Mouse (Mus musculus) hindbrain, embryonic 12.5 days (tissue): ENCODE measurements around the gene Tnxb. TPM values are rescaled to one million over a fixed set of nuclear protein-coding genes. Genes with fewer than 3 reads are reported as not detected.

Experiments
- ATAC-seq: fragments of 200-750 bp; cut with Nextera tagmentation; 2 replicates; pipeline ENCODE4 v1.8.0; 2017; ENCODE audit warnings: moderate TSS enrichment; ENCODE audit not compliant: low FRiP score
- H3K27ac ChIP-seq: fragments of 300-500 bp; sonication (generic); 2 replicates; pipeline ENCODE4 v1.5.1; 2016; ENCODE audit warnings: mild to moderate bottlenecking
- H3K27me3 ChIP-seq: fragments of 300-500 bp; sonication (generic); 2 replicates; pipeline ENCODE4 v1.6.1; 2016; ENCODE audit warnings: mild to moderate bottlenecking
- H3K36me3 ChIP-seq: fragments of 300-500 bp; sonication (generic); 2 replicates; pipeline ENCODE4 v1.6.1; 2016; ENCODE audit warnings: mild to moderate bottlenecking
- H3K4me1 ChIP-seq: fragments of 300-500 bp; sonication (generic); 2 replicates; pipeline ENCODE4 v1.6.1; 2016
- H3K4me2 ChIP-seq: fragments of 300-500 bp; sonication (generic); replicated peaks from 2 replicates; pipeline ENCODE4 v1.6.1; 2016; ENCODE audit warnings: mild to moderate bottlenecking
- H3K4me3 ChIP-seq: fragments of 300-500 bp; sonication (generic); 2 replicates; pipeline ENCODE4 v1.5.1; 2016; ENCODE audit warnings: mild to moderate bottlenecking
- H3K9ac ChIP-seq: fragments of 300-500 bp; sonication (generic); 2 replicates; pipeline ENCODE4 v1.6.1; 2016; ENCODE audit warnings: mild to moderate bottlenecking, moderate library complexity
- H3K9me3 ChIP-seq: fragments of 300-500 bp; sonication (generic); replicated peaks from 2 replicates; pipeline ENCODE4 v1.6.1; 2016; ENCODE audit warnings: mild to moderate bottlenecking
- WGBS: fragments of 180-500 bp; shearing (Covaris S2); methylation state at CpG from one replicate; pipeline ENCODE4 v1.1.7; 2016; 5-methylcytosine and 5-hydroxymethylcytosine counted together
- polyA plus RNA-seq: library from polyadenylated mRNA; unstranded; fragments of >200 nt; fragmentation: Nextera tagmentation; extraction: Ambion mirVana; gene quantifications from 2 replicates; pipeline ENCODE4 v1.2.1, GENCODE M21; 2016

Tnxb gene
- polyA plus RNA-seq, 1 experiment from 2014 or later: 0.05 TPM

DNA sequence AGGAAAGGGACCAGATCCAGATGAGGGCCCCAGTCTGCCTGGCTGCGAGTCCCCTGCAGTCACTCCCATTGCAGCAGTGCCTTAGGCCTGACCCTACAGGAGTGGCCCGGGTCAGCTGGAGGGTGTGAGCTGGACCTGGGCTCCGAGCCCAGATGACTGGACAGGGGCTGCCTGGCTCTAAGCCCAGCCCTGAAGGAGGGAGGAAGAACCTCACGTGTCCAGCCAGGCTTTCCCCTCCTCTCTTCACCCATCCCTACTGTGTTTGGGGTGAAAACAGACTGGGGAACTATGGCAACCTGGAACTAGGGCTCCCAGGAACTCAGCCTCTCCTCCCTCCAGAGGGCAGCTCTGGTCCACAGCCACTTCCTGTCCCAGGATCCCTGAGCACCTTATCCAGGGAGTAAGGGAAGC is 14.7 kb upstream of the Tnxb start:
- WGBS: 60% methylated on average over 3 of the region's 4 CpGs
- Histone ChIP-seq H3K4me1 (peaks cover 7% of the 10 kb centered on the region; the same call in 1 of the 2 replicates), H3K27ac (no peak overlapping the region), H3K4me2 (no peak overlapping the region), H3K27me3 (peaks cover 15% of the 10 kb centered on the region), H3K4me3 (no peak overlapping the region), H3K9ac (no peak overlapping the region), H3K36me3 (peaks cover 44% of the 10 kb centered on the region), H3K9me3 (no peaks in the 10 kb centered on the region)
- ATAC-seq: 0 out of 2 replicates have a peak, but pooled peaks have one; percentile 20

DNA sequence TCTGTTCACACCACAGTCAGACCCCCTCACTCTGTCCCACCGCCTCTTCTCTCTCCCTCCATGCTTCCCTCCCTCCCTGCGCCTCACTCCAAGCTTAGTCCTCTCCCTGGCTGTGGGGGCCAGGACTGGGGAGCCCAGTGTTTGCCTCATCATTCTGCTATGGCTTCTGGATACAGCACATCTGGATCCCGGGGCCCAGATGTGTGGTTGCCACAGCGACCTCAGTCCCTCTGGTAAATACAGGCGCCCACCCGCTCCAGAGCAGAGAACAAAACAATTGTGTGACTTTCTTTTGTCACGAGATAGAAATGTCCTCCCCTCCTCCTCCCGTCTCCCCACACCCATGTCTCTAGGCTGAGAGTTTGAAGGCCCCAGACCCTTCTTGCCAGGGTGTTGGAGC is 13.7 kb upstream of the Tnxb start:
- 28% methylated on average over 8 of the region's 8 CpGs for WGBS
- Histone ChIP-seq H3K4me1 (peaks cover 13% of the 10 kb centered on the region), H3K4me3 (no peak overlapping the region), H3K36me3 (peaks cover 33% of the 10 kb centered on the region), H3K4me2 (no peak overlapping the region), H3K27me3 (peaks cover 24% of the 10 kb centered on the region), H3K9ac (no peak overlapping the region), H3K27ac (no peak overlapping the region), H3K9me3 (no peaks in the 10 kb centered on the region)
- ATAC-seq: no peak

DNA sequence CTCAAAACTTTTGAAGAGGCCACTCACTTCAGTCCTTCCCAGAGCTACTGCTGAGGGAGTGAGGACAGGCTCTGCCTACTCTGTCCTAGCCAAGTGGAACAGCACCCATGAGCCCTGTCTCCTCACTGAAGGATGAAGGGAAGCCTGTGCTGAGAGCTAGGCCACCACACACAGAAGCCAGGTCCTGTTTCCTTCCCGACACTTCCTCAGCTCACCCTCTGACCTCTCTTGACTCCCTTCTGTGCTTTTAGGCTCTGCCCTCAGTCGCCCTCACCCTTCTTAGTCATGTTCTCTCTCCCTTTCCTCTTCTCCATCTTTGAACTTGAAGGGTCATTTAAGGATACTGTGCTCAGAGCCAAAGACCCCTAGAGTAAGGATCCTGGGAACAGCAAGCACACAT is 13.1 kb upstream of the Tnxb start:
- 37% methylated on average over 2 of the region's 2 CpGs for WGBS
- no peak for ATAC-seq
- H3K4me3 ChIP-seq: no peak overlapping the region
- H3K27me3 ChIP-seq: peaks cover 24% of the 10 kb centered on the region
- H3K9ac ChIP-seq: no peak overlapping the region
- H3K4me1 ChIP-seq: peaks cover 13% of the 10 kb centered on the region
- H3K9me3 ChIP-seq: no peaks in the 10 kb centered on the region
- H3K36me3 ChIP-seq: peaks cover 27% of the 10 kb centered on the region
- H3K4me2 ChIP-seq: no peak overlapping the region
- H3K27ac ChIP-seq: no peak overlapping the region

DNA sequence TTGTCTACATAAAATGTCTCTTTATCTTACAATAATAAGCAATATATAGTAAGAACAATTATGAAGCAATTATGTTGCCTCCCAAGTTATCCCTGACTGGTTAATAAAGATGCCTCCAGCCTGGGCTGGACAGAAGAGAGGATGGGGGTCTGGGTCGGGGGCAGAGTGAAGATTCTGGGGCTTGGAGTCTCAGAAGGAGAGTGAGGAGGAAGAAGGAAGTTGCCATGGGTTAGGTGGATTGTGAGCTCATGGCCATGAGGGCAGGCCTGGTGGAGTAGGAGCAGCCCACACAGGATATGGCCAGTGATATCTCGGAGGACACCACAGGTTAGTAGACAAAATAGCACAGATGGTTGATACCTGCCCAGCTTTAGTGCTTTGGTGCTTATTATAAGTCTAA is 12.2 kb upstream of the Tnxb start:
- WGBS: 81% methylated on average over 2 of the region's 2 CpGs
- ATAC-seq: no peak

DNA sequence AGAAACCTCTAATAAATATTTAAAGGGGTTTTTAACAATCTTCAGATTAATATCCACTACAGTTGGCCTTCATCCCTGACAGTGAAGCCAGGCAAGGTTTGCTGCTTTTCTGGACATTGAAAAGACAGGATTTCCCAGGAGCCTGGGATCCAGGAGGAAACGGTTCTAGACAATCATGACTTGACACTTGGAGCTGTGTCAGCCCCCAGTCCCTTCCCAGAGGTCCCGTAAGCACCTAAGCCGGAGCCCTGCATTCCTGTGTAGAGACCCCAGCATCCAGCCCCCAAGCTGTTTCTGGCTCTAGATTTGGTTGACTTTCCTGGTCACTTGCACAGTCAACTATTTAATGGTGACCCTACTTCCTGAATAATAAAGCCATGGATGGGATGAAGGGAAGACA is 11.7 kb upstream of the Tnxb start:
- peaks cover 14% of the 10 kb centered on the region for H3K36me3 ChIP-seq
- H3K4me3 ChIP-seq: no peak overlapping the region
- ATAC-seq: no peak
- WGBS: 86% methylated on average over 3 of the region's 3 CpGs
- H3K27ac ChIP-seq: no peak overlapping the region
- peaks cover 13% of the 10 kb centered on the region for H3K4me1 ChIP-seq
- no peak overlapping the region for H3K4me2 ChIP-seq
- H3K9me3 ChIP-seq: no peaks in the 10 kb centered on the region
- no peak overlapping the region for H3K9ac ChIP-seq
- H3K27me3 ChIP-seq: peaks cover 35% of the 10 kb centered on the region

More for the DNA sequence above, 12.2 kb upstream of the Tnxb start:
- Histone ChIP-seq H3K9ac (no peak overlapping the region), H3K27me3 (peaks cover 32% of the 10 kb centered on the region), H3K36me3 (peaks cover 18% of the 10 kb centered on the region), H3K27ac (no peak overlapping the region), H3K4me1 (peaks cover 13% of the 10 kb centered on the region), H3K9me3 (no peaks in the 10 kb centered on the region), H3K4me3 (no peak overlapping the region), H3K4me2 (no peak overlapping the region)

DNA sequence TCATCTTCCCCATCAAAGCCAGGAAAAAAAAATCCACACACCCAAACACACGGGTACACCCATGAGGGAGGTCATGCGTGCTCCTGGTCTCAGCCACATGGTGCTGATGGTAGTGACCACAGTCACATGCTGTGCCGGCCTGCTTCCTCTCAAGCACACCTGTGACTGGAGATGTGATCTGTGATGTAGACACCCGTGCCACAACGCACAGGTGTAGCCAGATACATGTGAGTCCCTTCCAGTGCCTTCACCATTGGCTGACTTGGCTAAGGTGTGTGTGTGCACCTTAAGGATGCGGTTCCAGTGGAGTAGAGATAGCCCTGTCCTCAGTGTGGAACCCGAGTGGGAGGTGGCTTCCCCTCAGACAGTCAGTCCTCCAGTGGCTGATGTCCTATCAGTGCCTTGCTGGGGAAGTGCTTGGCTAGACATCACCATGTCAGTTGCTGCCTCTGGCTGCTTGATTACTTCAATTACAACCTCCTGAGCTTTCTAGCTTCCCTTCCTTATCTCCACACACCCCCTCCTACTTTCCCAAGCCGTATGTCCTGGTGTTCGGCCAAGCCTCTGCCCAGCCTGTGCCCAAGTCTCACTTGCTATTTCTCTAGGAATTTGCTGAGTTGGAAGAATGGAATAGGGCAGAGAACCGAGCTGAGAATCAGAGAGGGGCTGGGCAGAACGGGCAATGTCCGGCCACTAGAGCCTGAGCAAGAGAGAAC is 11.0 kb upstream of the Tnxb start:
- Histone ChIP-seq H3K36me3 (peaks cover 9% of the 10 kb centered on the region), H3K4me1 (peaks cover 13% of the 10 kb centered on the region), H3K4me2 (no peak overlapping the region), H3K27ac (no peak overlapping the region), H3K27me3 (peaks cover 38% of the 10 kb centered on the region), H3K9ac (no peak overlapping the region), H3K9me3 (no peaks in the 10 kb centered on the region), H3K4me3 (no peak overlapping the region)
- WGBS: 74% methylated on average over 12 of the region's 12 CpGs
- no peak for ATAC-seq

DNA sequence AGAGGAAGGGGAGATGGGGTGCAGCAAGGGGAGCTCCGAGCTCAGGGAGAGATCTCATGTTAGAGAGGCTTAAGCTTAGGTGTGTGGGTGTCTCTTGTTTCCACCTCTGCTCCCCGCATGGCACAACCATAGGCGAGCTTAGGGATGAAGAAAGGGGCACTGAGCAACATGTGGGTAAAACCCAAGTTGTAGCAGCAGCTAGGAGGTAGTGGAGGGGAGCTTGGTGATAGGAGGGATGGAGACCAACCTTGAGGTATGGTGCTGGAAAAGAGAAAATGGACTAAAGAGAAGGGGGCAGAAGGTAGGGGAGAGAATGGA is 10.5 kb upstream of the Tnxb start:
- Histone ChIP-seq H3K36me3 (peaks cover 4% of the 10 kb centered on the region; the same call in 1 of the 2 replicates), H3K9me3 (no peaks in the 10 kb centered on the region), H3K9ac (no peak overlapping the region), H3K4me2 (no peak overlapping the region), H3K27me3 (peaks cover 38% of the 10 kb centered on the region), H3K4me1 (peaks cover 13% of the 10 kb centered on the region), H3K27ac (no peak overlapping the region), H3K4me3 (no peak overlapping the region)
- ATAC-seq: no peak
- WGBS: 65% methylated on average over 3 of the region's 3 CpGs

DNA sequence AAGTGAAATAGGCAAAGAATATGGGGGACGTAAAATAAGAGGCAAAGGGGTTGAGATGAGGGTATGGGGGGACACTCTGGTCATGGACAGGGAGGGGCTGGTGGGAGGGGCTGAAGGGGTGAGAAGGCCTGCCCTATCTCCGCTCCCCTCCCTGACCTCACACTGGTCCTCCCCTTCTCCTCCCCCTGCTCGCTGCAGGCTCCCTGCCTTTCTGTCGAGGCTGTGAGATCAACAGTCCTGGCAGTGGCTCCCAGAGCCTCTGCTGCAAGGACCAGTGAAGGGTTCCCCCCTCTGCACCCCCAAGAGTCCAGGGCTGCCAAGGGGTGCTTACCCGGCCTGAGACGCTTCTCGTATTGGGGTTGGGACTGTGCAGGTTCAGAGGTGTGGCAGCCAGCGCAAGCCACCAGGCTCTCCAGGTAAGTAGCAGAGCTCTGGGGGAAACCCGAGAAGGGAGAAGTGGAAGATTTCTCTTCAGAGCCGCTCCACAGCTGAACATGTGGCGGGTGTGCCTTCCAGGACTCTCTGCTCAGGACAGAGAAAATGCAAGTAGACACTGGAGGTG is 10.0 kb upstream of the Tnxb start:
- Histone ChIP-seq H3K4me1 (peaks cover 13% of the 10 kb centered on the region), H3K9ac (no peak overlapping the region), H3K27ac (no peak overlapping the region), H3K4me2 (no peak overlapping the region), H3K9me3 (no peaks in the 10 kb centered on the region), H3K36me3 (no peaks in the 10 kb centered on the region), H3K27me3 (peaks cover 38% of the 10 kb centered on the region), H3K4me3 (no peak overlapping the region)
- WGBS: 37% methylated on average over 10 of the region's 11 CpGs
- ATAC-seq: no peak

DNA sequence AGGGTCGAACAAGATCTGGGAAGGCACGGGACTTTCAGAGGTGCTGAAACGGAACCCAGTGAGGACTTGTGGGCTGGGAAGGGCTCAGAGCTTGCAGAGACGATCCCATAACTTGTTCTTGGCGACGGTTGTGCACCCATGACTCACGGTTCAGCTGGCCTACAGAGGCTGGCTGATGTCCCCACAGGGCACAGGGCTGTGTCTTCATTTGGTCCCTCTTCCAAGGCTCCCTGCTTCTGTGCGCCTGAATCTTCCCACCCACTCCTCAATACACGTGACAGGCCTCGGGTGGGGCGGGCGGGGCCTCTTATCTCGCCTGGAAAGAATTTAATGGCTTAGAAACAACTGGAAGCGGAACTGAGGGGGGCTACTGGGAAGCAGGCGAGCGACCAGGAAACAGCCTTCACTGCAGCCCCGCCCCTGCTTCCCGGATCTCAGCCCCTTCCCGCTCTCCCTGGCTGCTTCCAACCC is 9.2 kb upstream of the Tnxb start:
- WGBS: 10% methylated on average over 19 of the region's 19 CpGs
- H3K4me1 ChIP-seq: peaks cover 13% of the 10 kb centered on the region
- no peaks in the 10 kb centered on the region for H3K9me3 ChIP-seq
- H3K9ac ChIP-seq: no peak overlapping the region
- no peak overlapping the region for H3K27ac ChIP-seq
- 0 out of 2 replicates have a peak overlapping the region, but pooled peaks have one; percentile 4 for H3K4me3 ChIP-seq
- no peaks in the 10 kb centered on the region for H3K36me3 ChIP-seq
- H3K4me2 ChIP-seq: peak overlapping the region; percentile 29; the same call in 1 of the 2 replicates
- no peak for ATAC-seq
- peaks cover 42% of the 10 kb centered on the region for H3K27me3 ChIP-seq

DNA sequence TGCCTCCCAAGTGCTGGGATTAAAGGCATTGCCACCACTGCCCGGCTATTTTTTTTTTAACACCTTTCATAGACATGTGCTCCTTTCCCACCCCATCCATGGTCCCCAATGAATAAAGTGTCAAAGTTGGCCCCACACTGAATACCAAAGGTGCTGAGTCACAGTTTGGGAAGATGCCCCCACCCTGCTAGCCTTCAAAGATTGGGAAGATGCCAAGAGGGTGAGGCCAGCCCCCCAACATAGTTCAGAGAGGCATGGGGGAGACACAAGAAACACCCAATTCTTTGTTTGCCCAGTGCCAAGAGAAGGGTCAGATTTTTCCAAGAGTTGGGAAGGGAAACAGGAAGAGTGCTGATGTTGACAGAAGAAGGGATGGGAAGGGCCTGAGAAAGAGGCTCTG is 7.9 kb upstream of the Tnxb start:
- no peak for ATAC-seq
- no peak overlapping the region for H3K4me3 ChIP-seq
- no peaks in the 10 kb centered on the region for H3K9me3 ChIP-seq
- H3K4me1 ChIP-seq: peaks cover 10% of the 10 kb centered on the region
- no peak overlapping the region for H3K9ac ChIP-seq
- H3K4me2 ChIP-seq: no peak overlapping the region
- peaks cover 47% of the 10 kb centered on the region for H3K27me3 ChIP-seq
- no peaks in the 10 kb centered on the region for H3K36me3 ChIP-seq
- H3K27ac ChIP-seq: no peak overlapping the region
- WGBS: 78% methylated on average over 1 of the region's 1 CpGs

DNA sequence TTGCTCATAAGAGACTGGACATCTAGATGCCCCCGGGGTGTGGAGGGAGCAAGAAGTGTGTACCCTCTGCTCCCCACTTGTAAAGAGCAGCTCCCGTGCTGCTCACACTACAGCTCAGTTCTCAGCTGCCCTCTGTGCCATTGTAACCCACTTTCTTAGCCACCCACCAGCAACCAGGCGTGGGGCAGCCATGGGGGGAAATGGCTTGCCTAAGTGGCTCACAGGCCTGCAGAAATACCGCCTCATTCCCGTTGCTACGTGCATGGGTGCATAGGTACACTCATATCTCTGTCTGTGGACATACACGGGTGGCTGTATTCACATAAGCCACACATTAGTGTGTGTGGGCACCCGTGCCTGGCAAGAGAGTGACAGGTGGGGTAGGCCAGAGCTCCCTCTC is 7.4 kb upstream of the Tnxb start:
- peaks cover 51% of the 10 kb centered on the region for H3K27me3 ChIP-seq
- no peak for ATAC-seq
- 85% methylated on average over 8 of the region's 8 CpGs for WGBS

DNA sequence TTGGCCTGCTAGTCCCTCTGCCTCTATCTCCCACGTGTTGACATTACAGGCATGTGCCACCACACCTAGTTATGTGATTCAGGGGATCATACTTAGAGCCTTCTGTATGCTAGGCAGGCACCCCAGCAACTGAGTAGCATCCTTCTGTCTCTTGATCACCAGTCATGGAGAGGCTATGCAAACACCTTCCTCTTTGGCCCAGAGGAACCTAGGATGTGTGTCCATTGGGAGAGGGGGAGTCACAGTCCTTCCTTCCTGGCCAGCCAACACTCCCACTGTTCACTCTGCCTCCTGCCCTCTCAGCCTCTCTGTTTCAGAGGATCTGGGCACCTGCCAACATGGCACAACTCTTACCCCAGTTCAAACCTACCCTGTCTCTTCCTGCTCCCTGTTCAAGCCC is 6.8 kb upstream of the Tnxb start:
- Histone ChIP-seq H3K4me3 (no peak overlapping the region), H3K4me2 (no peak overlapping the region), H3K4me1 (peaks cover 10% of the 10 kb centered on the region), H3K9me3 (no peaks in the 10 kb centered on the region), H3K27ac (no peak overlapping the region), H3K9ac (no peak overlapping the region), H3K27me3 (peaks cover 52% of the 10 kb centered on the region), H3K36me3 (no peaks in the 10 kb centered on the region)
- WGBS: 43% methylated on average over 1 of the region's 1 CpGs
- no peak for ATAC-seq

More for the DNA sequence above, 7.4 kb upstream of the Tnxb start:
- Histone ChIP-seq H3K4me1 (peaks cover 10% of the 10 kb centered on the region), H3K36me3 (no peaks in the 10 kb centered on the region), H3K4me3 (no peak overlapping the region), H3K9ac (no peak overlapping the region), H3K9me3 (no peaks in the 10 kb centered on the region), H3K4me2 (no peak overlapping the region), H3K27ac (no peak overlapping the region)

DNA sequence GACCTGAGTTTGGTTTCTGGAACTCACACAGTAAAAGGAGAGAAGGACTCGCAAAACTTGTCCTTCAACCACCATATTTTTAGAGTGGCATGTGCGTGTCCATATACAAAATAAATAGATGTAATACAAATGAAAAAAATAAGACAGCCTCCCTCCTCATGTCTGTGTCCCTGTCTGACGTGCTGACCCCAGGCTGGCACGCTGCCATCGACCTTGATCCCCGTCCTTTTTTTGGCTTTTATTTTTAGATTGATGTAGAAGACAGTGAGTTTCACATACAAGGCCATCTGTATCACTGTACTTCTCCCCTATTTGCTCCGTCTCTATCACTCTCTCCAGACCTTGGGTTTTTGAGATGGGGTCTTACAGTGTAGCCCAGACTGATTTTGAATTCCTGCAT is 5.9 kb upstream of the Tnxb start:
- Histone ChIP-seq H3K4me2 (no peak overlapping the region), H3K27me3 (peaks cover 54% of the 10 kb centered on the region), H3K36me3 (no peaks in the 10 kb centered on the region), H3K9ac (no peak overlapping the region), H3K27ac (no peak overlapping the region), H3K9me3 (no peaks in the 10 kb centered on the region), H3K4me1 (peaks cover 10% of the 10 kb centered on the region), H3K4me3 (no peak overlapping the region)
- ATAC-seq: no peak
- WGBS: 82% methylated on average over 7 of the region's 7 CpGs
